17 mouse cellular contexts compared by ENCODE assay signal in genomic region chrX:12296264-12297053, GRCm38 (mm10).
A peak's percentile ranks its signal among the peaks of the same experiment; 100 is the strongest.
DNase-seq lines count a peak whose midpoint lies in the region; ATAC-seq lines count a peak whose summit lies in the region.
"Had no signal": no experiment of that assay in that cellular context is flagged by ENCODE, and none has a peak within 500 bp of the region (broad histone marks: within the 10 kb centered on the region; RNA-seq: fewer than 3 reads in every experiment).

No protein-coding gene starts in this region.

- H3K27me3 ChIP-seq in heart, embryonic 12.5 days (replicated peaks) = peaks cover 32% of the 10 kb centered on the region
- H3K27me3 ChIP-seq in liver, embryonic 11.5 days (replicated peaks; ENCODE audit: control insufficient read depth, insufficient read depth, low read length) = peaks cover 3% of the 10 kb centered on the region; the same call in 1 of the 2 replicates
- H3K27me3 ChIP-seq in midbrain, embryonic 16.5 days (ENCODE audit: control insufficient read depth, insufficient read depth, low read depth, low read length) = no peaks in the 10 kb centered on the region
- H3K27me3 ChIP-seq: lung, embryonic 15.5 days; Patski had no signal

- H3K27ac ChIP-seq in heart, embryonic 12.5 days (ENCODE audit: poor library complexity, severe bottlenecking) = no peak overlapping the region
- H3K27ac ChIP-seq in liver, embryonic 11.5 days (ENCODE audit: low read depth, low read length) = peak overlapping the region; percentile 68
- peak overlapping the region; percentile 38; the same call in 1 of the 2 replicates for H3K27ac ChIP-seq in midbrain, embryonic 16.5 days (ENCODE audit: low read length)
- H3K27ac ChIP-seq: embryonic facial prominence, embryonic 15.5 days; gastrocnemius, adult 2 months; lung, embryonic 15.5 days had no signal

- no peaks in the 10 kb centered on the region for H3K36me3 ChIP-seq in heart, embryonic 12.5 days
- no peaks in the 10 kb centered on the region for H3K36me3 ChIP-seq in liver, embryonic 11.5 days (ENCODE audit: control insufficient read depth, insufficient read depth, low read length)
- H3K36me3 ChIP-seq in midbrain, embryonic 16.5 days (ENCODE audit: control insufficient read depth, insufficient read depth, low read length) = no peaks in the 10 kb centered on the region
- H3K36me3 ChIP-seq: embryonic facial prominence, embryonic 15.5 days; lung, embryonic 15.5 days had no signal

- H3K4me3 ChIP-seq in heart, embryonic 12.5 days = no peak overlapping the region
- no peak overlapping the region for H3K4me3 ChIP-seq in liver, embryonic 11.5 days (ENCODE audit: low read depth, low read length)
- no peak overlapping the region for H3K4me3 ChIP-seq in midbrain, embryonic 16.5 days (ENCODE audit: low read depth, low read length)
- H3K4me3 ChIP-seq: embryonic facial prominence, embryonic 15.5 days; gastrocnemius, adult 2 months; lung, embryonic 15.5 days had no signal

- ATAC-seq in heart, embryonic 12.5 days (ENCODE audit: insufficient number of reproducible peaks, low FRiP score) = no peak
- peak; percentile 97 for ATAC-seq in liver, embryonic 11.5 days (replicated peaks; ENCODE audit: low FRiP score)
- peak; percentile 76 for ATAC-seq in midbrain, embryonic 16.5 days
- ATAC-seq: Patski had no signal

- H3K9ac ChIP-seq in heart, embryonic 12.5 days = no peak overlapping the region
- no peak overlapping the region for H3K9ac ChIP-seq in liver, embryonic 11.5 days (ENCODE audit: low read depth, low read length)
- no peak overlapping the region for H3K9ac ChIP-seq in midbrain, embryonic 16.5 days (ENCODE audit: low read depth, low read length)
- H3K9ac ChIP-seq: embryonic facial prominence, embryonic 15.5 days; lung, embryonic 15.5 days had no signal

- H3K4me1 ChIP-seq in heart, embryonic 12.5 days (replicated peaks) = 0 out of 2 replicates have a peak, but pooled peaks cover 8% of the 10 kb centered on the region
- H3K4me1 ChIP-seq in liver, embryonic 11.5 days (replicated peaks; ENCODE audit: control insufficient read depth, insufficient read depth, low read length) = no peaks in the 10 kb centered on the region
- peaks cover 3% of the 10 kb centered on the region; the same call in 1 of the 2 replicates for H3K4me1 ChIP-seq in midbrain, embryonic 16.5 days (ENCODE audit: control insufficient read depth, insufficient read depth, low read length)
- H3K4me1 ChIP-seq: lung, embryonic 15.5 days had no signal

- H3K4me2 ChIP-seq in heart, embryonic 12.5 days = no peak overlapping the region
- H3K4me2 ChIP-seq in liver, embryonic 11.5 days = peak overlapping the region; percentile 25
- no peak overlapping the region for H3K4me2 ChIP-seq in midbrain, embryonic 16.5 days (ENCODE audit: low read length)
- H3K4me2 ChIP-seq: embryonic facial prominence, embryonic 15.5 days; lung, embryonic 15.5 days had no signal

- 50% methylated on average over 9 of the region's 9 CpGs for whole genome bisulfite sequencing in heart, embryonic 12.5 days
- WGBS in liver, embryonic 11.5 days = 51% methylated on average over 9 of the region's 9 CpGs
- WGBS in midbrain, embryonic 16.5 days = 56% methylated on average over 9 of the region's 9 CpGs

- DNase-seq in heart, adult 11 months = peak; percentile 31
- DNase-seq in c-Kit-positive CD71-positive TER-119-negative erythroid progenitor cells, embryonic 14.5 days (ENCODE audit: low read depth) = peak; percentile 56
- no peak for DNase-seq in liver, embryonic 11.5 days (ENCODE audit: low spot score)
- no peak for DNase-seq in layer of hippocampus, adult 8-10 months (ENCODE audit: low spot score in 2 of 2)
- no peak for DNase-seq in testis, postnatal 10 days (ENCODE audit: low spot score)
- no peak for DNase-seq in urinary bladder, postnatal 36 days (ENCODE audit: low spot score in 2 of 2)
- DNase-seq: adrenal gland, postnatal 25 days; B cell, adult 2 months; cerebellum, postnatal 25 days; gastrocnemius, adult 2 months; kidney, adult 9 months; layer of hippocampus, postnatal 36 days had no signal

- no peaks in the 10 kb centered on the region for H3K9me3 ChIP-seq in heart, embryonic 12.5 days (replicated peaks)
- H3K9me3 ChIP-seq in liver, embryonic 11.5 days (ENCODE audit: control insufficient read depth, low read length) = no peaks in the 10 kb centered on the region
- no peaks in the 10 kb centered on the region for H3K9me3 ChIP-seq in midbrain, embryonic 16.5 days (replicated peaks; ENCODE audit: control insufficient read depth, low read length, poor library complexity, severe bottlenecking)
- H3K9me3 ChIP-seq: embryonic facial prominence, embryonic 15.5 days; lung, embryonic 15.5 days had no signal

Comparison
In these comparisons a context has a peak if more than half of its experiments do, and no peak if none do; other contexts are left out.
1. DNase-seq: peak in heart, adult 11 months (single experiment) and c-Kit-positive CD71-positive TER-119-negative erythroid progenitor cells, embryonic 14.5 days (single experiment); none in liver, embryonic 11.5 days (single experiment), layer of hippocampus, adult 8-10 months (0 of 2), testis, postnatal 10 days (single experiment) and urinary bladder, postnatal 36 days (0 of 2).